Mouse (Mus musculus): ENCODE measurements around the gene Hist2h2ac.
"Not testable (repeated sequence)": the region's sequence is repeated elsewhere in the genome, so short reads cannot be mapped to it uniquely, and the experiment has no call there.

The Hist2h2ac gene

GRCm38 (mm10) chr3:96181510-96182381, 38.9 kb downstream of the Hist2h2ac start:
- no peak for DNase-seq (ENCODE audit: low spot score)

- peak; percentile 36 for DNase-seq (ENCODE audit: low spot score)
Measured at GRCm38 (mm10) chr3:96180727-96181477, 39.8 kb downstream of the Hist2h2ac start, which contains the start of gene Sv2a. Gene Sv2a (plus strand): TSS chr3:96181151.

GRCm38 (mm10) chr3:96179531-96179930, 41.1 kb downstream of the Hist2h2ac start:
- no peak for DNase-seq (ENCODE audit: low spot score)

- no peak for DNase-seq (ENCODE audit: low spot score)
Measured at GRCm38 (mm10) chr3:96178902-96179301, 41.8 kb downstream of the Hist2h2ac start.

- no peak for DNase-seq (ENCODE audit: low spot score)
Measured at GRCm38 (mm10) chr3:96178427-96178826, 42.3 kb downstream of the Hist2h2ac start.

- no peak for DNase-seq (ENCODE audit: low spot score)
Measured at GRCm38 (mm10) chr3:96175251-96175650, 45.4 kb downstream of the Hist2h2ac start.

- not testable (repeated sequence) for DNase-seq (ENCODE audit: low spot score)
Measured at GRCm38 (mm10) chr3:96174042-96174441, 46.6 kb downstream of the Hist2h2ac start.

- DNase-seq (ENCODE audit: low spot score) = no peak
Measured at GRCm38 (mm10) chr3:96173185-96173584, 47.5 kb downstream of the Hist2h2ac start.

GRCm38 (mm10) chr3:96172197-96173178, 48.2 kb downstream of the Hist2h2ac start, which contains the start of gene Sf3b4:
Gene Sf3b4 (plus strand): TSS chr3:96172332.
- peak; percentile 94 for DNase-seq (ENCODE audit: low spot score)

GRCm38 (mm10) chr3:96171583-96172196, 49.0 kb downstream of the Hist2h2ac start:
- no peak for DNase-seq (ENCODE audit: low spot score)

- DNase-seq (ENCODE audit: low spot score) = no peak
Measured at GRCm38 (mm10) chr3:96170976-96171545, 49.6 kb downstream of the Hist2h2ac start.
